ENCODE assay signal across 23 mouse cellular contexts in the genomic region with DNA sequence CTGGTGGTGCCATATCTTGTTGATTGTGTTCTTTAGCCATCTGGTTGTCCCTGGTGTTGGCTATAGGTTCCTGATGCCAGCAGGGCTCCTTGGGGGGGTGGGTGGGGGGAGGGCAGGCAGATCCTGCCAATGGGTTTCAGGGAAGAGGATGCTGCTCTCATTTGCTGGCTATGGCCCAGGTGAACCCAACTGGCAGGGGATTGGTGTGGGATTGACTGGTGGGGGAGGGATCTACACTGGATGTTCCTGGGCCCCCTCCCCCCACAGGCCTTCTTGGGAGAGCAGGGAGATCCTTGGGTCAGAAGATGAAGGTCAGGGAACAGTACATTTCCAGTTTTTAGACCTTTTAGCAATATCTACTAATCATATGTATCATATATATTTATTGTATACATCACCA.
"Had no signal": no experiment of that assay in that cellular context is flagged by ENCODE, and none has a peak within 500 bp of the region (broad histone marks: within the 10 kb centered on the region; RNA-seq: fewer than 3 reads in every experiment).

No protein-coding gene starts in this region.

- H3K27me3 ChIP-seq: heart, embryonic 12.5 days; hindbrain, embryonic 12.5 days; intestine, embryonic 15.5 days; limb, embryonic 12.5 days; liver, embryonic 13.5 days; liver, embryonic 15.5 days had no signal

- H3K9me3 ChIP-seq: heart, embryonic 10.5 days; hindbrain, embryonic 10.5 days; intestine, embryonic 15.5 days; limb, embryonic 10.5 days; limb, embryonic 12.5 days; liver, embryonic 13.5 days; liver, embryonic 15.5 days had no signal

- H3K36me3 ChIP-seq: heart, embryonic 10.5 days; heart, embryonic 12.5 days; hindbrain, embryonic 10.5 days; hindbrain, embryonic 12.5 days; intestine, embryonic 15.5 days; limb, embryonic 10.5 days; limb, embryonic 12.5 days; liver, embryonic 13.5 days; liver, embryonic 15.5 days had no signal

- H3K4me3 ChIP-seq: gastrocnemius, adult 2 months; heart, adult 2 months; heart, embryonic 10.5 days; heart, embryonic 12.5 days; hindbrain, embryonic 10.5 days; hindbrain, embryonic 12.5 days; intestine, embryonic 15.5 days; layer of hippocampus, adult 2 months; limb, embryonic 10.5 days; limb, embryonic 12.5 days; liver, embryonic 13.5 days; liver, embryonic 15.5 days had no signal

- H3K27ac ChIP-seq: gastrocnemius, adult 2 months; heart, adult 2 months; heart, embryonic 10.5 days; hindbrain, embryonic 10.5 days; hindbrain, embryonic 12.5 days; hindbrain, embryonic 14.5 days; intestine, embryonic 15.5 days; layer of hippocampus, adult 2 months; limb, embryonic 10.5 days; limb, embryonic 12.5 days; liver, embryonic 13.5 days; liver, embryonic 15.5 days had no signal

- H3K4me1 ChIP-seq: heart, embryonic 10.5 days; heart, embryonic 12.5 days; hindbrain, embryonic 10.5 days; hindbrain, embryonic 12.5 days; intestine, embryonic 15.5 days; limb, embryonic 10.5 days; limb, embryonic 12.5 days; liver, embryonic 13.5 days; liver, embryonic 15.5 days had no signal

- DNase-seq: gastrocnemius, adult 2 months; gastrocnemius, postnatal 10 days; gastrocnemius, postnatal 25 days; heart, adult 2 months; heart, postnatal 10 days; heart, postnatal 4 days; kidney, adult 18-20 months; kidney, adult 8-10 months; kidney, postnatal 10 days; kidney, postnatal 25 days; kidney, postnatal 4 days; liver; liver, embryonic 13.5 days had no signal
